Mouse (Mus musculus) megakaryocyte-erythroid progenitor cell, adult 5-6 weeks (primary cell): ENCODE data around the gene Dram1. TPM values are rescaled to one million over a fixed set of nuclear protein-coding genes. Genes with fewer than 3 reads are reported as not detected.
A peak's percentile ranks its signal among the peaks of the same experiment; 100 is the strongest.

Experiments
- ATAC-seq: replicated peaks from 2 replicates; pipeline ENCODE4 v1.8.0; 2016; ENCODE audit warnings: mild to moderate bottlenecking, inconsistent platforms; ENCODE audit not compliant: severe bottlenecking, poor library complexity, low FRiP score, low TSS enrichment
- total RNA-seq, 2 experiments: library from RNA; stranded (forward) in 1 of 2; stranded (reverse) in 1 of 2; fragments of 200-1000, 215-1000 nt in 1 of 2; fragments of >200 nt in 1 of 2; fragmentation: Nextera tagmentation in 1 of 2; gene quantifications; 2 replicates each; pipeline ENCODE4 v1.2.3; 2014 to 2017

Dram1 gene
- total RNA-seq, 2 experiments from 2014 or later: 0.80 TPM; not detected in 1

DNA sequence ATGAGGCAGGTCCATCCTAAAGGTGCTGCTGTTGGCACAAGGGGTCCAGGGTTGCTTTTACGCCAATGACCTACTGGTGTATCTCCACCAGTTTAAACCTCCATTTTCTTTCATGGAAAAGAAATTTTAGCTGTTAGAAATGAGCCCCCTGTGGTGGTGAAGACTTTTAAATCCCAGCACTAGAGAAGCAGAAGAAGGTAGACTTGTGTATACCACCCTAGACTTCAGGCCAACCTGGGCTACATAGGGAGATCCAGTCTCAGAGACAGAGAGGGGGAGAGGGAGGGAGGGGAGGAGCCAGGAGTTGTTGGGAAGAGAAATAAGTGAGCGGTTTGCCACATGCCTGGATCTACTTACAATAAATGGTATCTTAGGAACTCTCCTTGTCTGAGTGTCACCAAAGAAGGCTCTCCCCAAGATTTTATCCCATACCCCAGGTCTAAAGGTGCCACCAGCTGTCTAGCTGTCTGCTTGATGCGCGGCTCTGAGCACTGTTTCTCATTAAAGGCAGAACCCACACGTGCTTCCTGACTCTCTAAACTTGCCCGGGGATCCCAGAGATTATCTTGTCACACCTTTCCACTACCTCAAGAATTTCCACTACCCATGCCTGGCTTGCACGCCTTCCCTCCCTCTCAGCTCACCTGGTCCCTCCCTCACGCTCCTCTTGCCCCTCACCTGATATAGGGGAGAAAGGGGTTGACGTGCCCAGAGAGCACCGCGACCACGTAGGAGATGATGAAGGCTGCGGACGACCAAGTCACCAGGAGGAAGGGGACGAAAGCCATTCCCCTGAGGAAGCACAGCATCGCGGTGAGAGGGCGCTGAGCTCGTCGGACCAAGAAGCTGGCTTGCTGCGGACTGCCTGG lies 22.5 kb downstream of the Dram1 start:
- peak; percentile 21 for ATAC-seq

DNA sequence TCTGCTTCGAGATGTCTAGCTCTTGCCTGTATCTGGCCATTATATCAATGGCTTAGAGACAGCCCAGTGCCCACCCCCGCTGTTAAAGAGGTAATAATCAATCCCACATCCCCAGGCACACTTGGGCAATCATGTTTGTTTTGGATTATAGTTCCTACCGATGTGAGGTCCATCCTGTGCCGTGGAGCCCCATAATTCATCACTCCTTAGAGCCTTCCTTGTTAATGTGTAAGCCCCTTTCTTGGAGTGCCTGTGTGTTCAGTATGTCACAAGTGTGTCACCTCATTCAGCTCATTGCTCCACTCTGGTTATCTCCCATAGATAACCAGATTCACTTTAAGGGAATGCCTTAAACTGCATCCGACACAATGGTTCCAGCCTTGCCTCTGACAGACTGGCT lies 24.3 kb downstream of the Dram1 start:
- no peak for ATAC-seq

- ATAC-seq: no peak
Measured at GRCm38 (mm10) chr10:88352549-88352948, 26.3 kb downstream of the Dram1 start.

DNA sequence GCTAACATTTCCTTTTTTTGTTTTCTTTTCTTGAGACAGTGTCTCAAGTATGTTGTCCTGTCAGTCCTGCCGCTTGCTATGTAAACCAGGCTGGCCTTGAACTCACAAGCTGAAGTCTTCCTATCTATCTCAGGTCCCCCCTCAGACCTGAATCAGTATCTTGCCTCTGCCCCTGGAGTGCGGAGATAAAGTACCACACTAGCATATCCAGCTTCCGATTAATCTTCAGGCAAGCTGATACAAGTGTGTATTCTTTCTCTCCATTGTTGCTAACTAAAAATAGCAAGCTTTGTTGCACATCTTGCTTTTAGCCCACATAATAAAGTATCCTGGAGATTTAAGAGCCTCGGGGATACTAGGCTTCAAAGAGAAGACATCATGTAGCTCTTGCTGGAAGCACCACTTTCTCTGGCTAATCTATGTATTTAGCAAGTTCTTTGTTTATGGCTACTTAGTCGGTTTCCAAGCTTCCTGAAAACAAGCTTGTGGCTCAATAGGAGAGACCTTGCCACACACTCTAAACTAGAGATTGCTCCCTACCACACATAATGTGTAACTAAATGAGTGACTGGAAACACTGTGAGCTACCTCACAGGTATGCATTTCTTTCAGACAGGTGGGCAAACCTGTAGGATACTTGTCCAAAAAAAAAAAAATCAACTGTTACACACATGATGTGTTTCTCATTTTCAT lies 27.3 kb downstream of the Dram1 start:
- no peak for ATAC-seq

DNA sequence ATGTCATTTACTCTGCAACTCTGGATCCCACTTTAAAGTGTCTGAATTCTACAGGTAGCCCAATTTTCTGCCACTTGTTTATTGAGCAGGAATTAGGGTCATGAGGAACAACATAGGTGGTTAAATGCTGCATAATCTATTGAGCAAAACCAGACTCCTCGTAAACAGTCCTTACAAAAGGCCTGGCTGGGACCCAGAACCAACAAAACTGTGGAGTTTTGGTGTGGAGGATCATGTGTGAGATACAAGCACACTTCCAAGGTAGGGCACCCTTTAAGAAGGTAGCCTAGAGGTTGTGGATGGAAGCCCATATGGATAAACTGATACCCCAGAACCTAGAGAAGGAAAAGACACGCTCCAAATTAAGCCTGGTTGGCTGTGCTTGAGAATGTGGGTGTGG lies 28.2 kb downstream of the Dram1 start:
- ATAC-seq: no peak

GRCm38 (mm10) chr10:88349800-88350199 lies 29.1 kb downstream of the Dram1 start:
- ATAC-seq: no peak

GRCm38 (mm10) chr10:88346454-88347245 lies 32.2 kb downstream of the Dram1 start:
- ATAC-seq: no peak

GRCm38 (mm10) chr10:88345899-88346401 lies 32.9 kb downstream of the Dram1 start:
- ATAC-seq: no peak

- no peak for ATAC-seq
Measured at GRCm38 (mm10) chr10:88341368-88341767, 37.5 kb downstream of the Dram1 start.

GRCm38 (mm10) chr10:88340660-88341059 lies 38.2 kb downstream of the Dram1 start:
- ATAC-seq: no peak

GRCm38 (mm10) chr10:88330695-88331094 lies 48.2 kb downstream of the Dram1 start:
- peak; percentile 71 for ATAC-seq

DNA sequence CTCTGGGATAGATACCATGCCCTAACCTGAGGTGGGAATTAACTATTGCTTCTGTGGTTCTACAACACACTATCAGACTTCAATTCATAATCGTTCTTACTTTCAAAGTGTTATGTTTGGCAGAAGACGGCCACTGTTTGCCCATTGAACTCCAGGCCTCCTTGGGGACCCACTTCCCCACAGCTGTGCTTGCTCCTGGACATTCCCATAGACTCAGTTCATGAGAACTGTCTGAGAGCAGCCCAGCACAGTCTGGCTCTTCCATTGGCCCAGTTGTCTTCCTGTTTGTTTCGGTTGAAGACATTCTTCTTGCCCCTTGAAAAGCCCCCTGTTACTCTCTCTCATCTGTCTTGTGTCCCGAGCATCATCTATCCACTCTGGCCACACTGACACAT lies 50.8 kb downstream of the Dram1 start:
- no peak for ATAC-seq

DNA sequence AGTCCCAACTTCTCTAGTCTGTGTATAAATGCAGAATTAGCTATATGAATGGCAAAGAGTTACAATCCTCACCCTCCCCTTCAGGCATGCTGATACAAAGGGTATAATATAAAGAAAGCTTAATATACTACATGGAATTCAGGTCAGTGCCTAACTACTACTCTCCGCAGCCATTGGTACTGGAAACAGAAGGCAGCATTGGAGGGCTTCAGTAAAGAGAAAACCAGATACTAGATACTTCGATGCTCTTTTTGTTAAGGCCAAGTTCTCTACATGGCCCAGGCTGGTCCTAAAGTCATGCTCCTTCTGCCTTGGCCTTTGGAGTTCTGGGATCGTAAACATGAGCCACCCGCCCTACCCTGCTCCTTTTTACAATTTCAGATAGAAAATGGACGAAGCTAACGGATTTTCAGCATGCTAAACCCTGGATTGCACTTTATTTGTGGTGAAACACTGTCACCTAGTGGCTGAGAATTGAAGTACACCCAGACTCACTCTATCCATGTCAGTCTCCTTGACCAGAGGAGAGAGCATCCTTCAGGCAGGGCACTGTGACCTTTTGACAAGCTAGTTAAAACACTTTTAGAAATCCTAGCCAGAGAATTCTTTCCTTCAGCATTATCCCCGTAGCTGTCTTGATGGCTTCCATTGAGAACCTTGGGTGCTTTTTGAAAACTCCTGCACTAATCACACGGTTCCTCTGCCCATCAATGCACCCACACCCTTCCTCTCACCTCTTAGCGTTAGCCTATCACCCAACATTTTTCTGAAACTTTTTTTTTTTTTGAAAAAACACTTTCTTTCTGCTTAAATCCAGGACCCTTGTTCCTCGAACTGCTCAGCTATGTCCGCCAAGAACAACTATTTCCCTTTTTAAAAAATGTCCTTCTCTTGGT lies 51.5 kb downstream of the Dram1 start:
- peak; percentile 87 for ATAC-seq

GRCm38 (mm10) chr10:88321739-88322138 lies 57.1 kb downstream of the Dram1 start:
- ATAC-seq: no peak

- no peak for ATAC-seq
Measured at GRCm38 (mm10) chr10:88320714-88321416, 58.0 kb downstream of the Dram1 start.

DNA sequence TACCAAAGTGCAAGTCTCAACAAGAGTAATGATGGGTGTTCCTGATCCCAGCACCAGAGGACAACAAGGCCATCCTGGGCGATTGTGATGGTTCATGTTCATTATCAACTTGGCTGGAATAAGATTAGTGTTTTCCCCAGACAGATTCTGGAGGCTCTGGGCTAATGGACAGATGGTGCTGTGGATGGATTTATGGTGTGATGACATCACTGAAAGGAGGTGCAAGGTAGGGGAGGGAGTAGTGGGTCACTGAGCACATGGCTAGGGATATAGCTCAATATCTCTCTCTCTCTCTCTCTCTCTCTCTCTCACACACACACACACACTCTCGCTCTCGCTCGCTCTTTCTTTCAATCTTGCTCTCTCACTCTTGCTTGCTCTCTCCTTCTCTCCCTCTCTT lies 60.7 kb downstream of the Dram1 start:
- ATAC-seq: no peak

GRCm38 (mm10) chr10:88317151-88317550 lies 61.7 kb downstream of the Dram1 start:
- no peak for ATAC-seq

DNA sequence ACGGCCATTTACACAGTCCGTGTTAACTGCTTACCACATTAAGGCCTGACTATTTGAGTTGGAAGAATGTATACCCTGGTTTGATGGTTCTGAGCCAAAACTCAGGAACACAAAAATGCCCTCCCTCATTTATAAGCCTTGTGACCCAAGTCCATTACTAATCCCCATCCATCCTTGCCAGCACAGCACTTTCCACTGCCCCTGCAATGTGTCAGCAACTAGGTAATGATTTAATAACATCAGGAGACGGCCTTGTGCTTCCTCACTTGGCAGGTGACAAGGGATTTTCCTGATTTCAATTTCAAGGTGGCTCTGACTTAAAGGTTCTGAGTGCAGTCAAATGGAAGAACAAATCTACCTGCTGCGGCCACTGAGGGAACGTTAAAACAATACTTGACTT lies 64.0 kb downstream of the Dram1 start:
- no peak for ATAC-seq
